In the genomic region with DNA sequence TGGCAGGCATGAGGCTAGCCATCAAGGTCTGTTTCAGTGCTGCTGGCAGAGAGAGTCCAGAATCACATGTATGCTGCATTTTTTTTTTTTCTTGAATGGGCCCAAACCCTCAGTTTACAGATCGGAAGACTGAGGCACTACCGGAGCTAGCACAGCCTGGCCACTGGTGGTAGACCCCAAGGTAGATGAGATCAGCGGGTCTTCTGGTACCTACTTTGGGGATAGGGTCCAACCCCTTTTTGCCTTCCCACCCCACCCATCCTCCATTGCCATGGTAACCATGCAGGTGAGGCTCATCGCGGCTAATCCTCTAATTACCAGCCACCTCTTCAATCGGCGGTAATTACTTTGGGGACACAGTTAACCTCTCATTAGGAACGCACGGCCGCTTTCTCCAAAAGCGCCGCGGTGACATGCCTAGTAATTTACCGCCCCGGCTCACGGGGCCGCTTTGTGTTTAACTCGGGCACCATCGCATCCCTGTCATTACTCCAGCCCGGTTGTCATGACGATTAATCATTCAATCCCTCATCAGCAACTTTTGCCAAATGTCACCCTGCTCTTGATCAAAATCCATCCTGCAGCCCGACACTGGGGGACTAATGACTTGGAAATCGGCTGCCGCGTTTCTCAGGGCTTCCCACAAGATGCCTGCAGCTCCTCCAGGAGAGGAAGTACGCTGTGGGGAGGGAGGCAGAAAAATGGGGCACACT, we compare ENCODE assay signal across 9 mouse cellular contexts. TPM values are rescaled to one million over a fixed set of nuclear protein-coding genes. Genes with fewer than 3 reads are reported as not detected.
DNase-seq lines count a peak whose midpoint lies in the region; ATAC-seq and TF ChIP-seq lines count a peak whose summit lies in the region.
"Had no signal": no experiment of that assay in that cellular context is flagged by ENCODE, and none has a peak within 500 bp of the region (broad histone marks: within the 10 kb centered on the region; RNA-seq: fewer than 3 reads in every experiment).

No protein-coding gene starts in this region.

- TF ChIP-seq POLR2A in ES-Bruce4 (IDR thresholded peaks at IDR 0.05; ENCODE audit: insufficient read depth, low read length), result no peak

- no peak for DNase-seq in heart, adult 11 months
- DNase-seq in forebrain, postnatal 0 days, result peak; percentile 73
- peak; percentile 93 for DNase-seq in midbrain, embryonic 11.5 days (ENCODE audit: low spot score, missing footprints)
- DNase-seq in thymus, postnatal 0 days (ENCODE audit: low spot score), result no peak
- no peak for DNase-seq in urinary bladder, adult 2 months (ENCODE audit: low spot score)
- DNase-seq in thymus, adult 18-20 months, result no peak
- DNase-seq: cerebellum, adult 18-20 months had no signal

- no peak overlapping the region for H3K9ac ChIP-seq in heart, embryonic 12.5 days
- H3K9ac ChIP-seq in ES-Bruce4 (ENCODE audit: low read depth, poor library complexity, severe bottlenecking), result no peak overlapping the region
- peak overlapping the region; percentile 18; the same call in 1 of the 2 replicates for H3K9ac ChIP-seq in forebrain, postnatal 0 days
- peak overlapping the region; percentile 27; the same call in 1 of the 2 replicates for H3K9ac ChIP-seq in midbrain, embryonic 11.5 days (ENCODE audit: low read length)

- no peak for ATAC-seq in heart, embryonic 12.5 days (ENCODE audit: insufficient number of reproducible peaks, low FRiP score)
- peak; percentile 74 for ATAC-seq in forebrain, postnatal 0 days
- peak; percentile 51 for ATAC-seq in midbrain, embryonic 11.5 days (ENCODE audit: low FRiP score)

- H3K4me2 ChIP-seq in heart, embryonic 12.5 days, result peak overlapping the region; percentile 47
- peak overlapping the region; percentile 37 for H3K4me2 ChIP-seq in forebrain, postnatal 0 days (ENCODE audit: low read depth)
- H3K4me2 ChIP-seq in midbrain, embryonic 11.5 days, result peak overlapping the region; percentile 26

- H3K27ac ChIP-seq in heart, embryonic 12.5 days (ENCODE audit: poor library complexity, severe bottlenecking), result no peak overlapping the region
- H3K27ac ChIP-seq in ES-Bruce4 (ENCODE audit: insufficient read depth, low read length), result no peak overlapping the region
- H3K27ac ChIP-seq in forebrain, postnatal 0 days (ENCODE audit: low read depth, low read length), result no peak overlapping the region
- no peak overlapping the region; the same call in 1 of the 2 replicates for H3K27ac ChIP-seq in midbrain, embryonic 11.5 days (ENCODE audit: low read depth, low read length)

- H3K36me3 ChIP-seq in heart, embryonic 12.5 days, result no peaks in the 10 kb centered on the region
- no peaks in the 10 kb centered on the region for H3K36me3 ChIP-seq in ES-Bruce4 (ENCODE audit: control insufficient read depth, insufficient read depth, low read length, poor library complexity, severe bottlenecking)
- H3K36me3 ChIP-seq in forebrain, postnatal 0 days (ENCODE audit: insufficient read depth), result no peaks in the 10 kb centered on the region
- no peaks in the 10 kb centered on the region for H3K36me3 ChIP-seq in midbrain, embryonic 11.5 days (ENCODE audit: control insufficient read depth, insufficient read depth, low read length)

- peak overlapping the region; percentile 9; the same call in 1 of the 2 replicates for H3K4me3 ChIP-seq in heart, embryonic 12.5 days
- H3K4me3 ChIP-seq in ES-Bruce4 (ENCODE audit: low read depth, low read length), result peak overlapping the region; percentile 1; the same call in 1 of the 2 replicates
- H3K4me3 ChIP-seq in forebrain, postnatal 0 days (ENCODE audit: low read depth, low read length), result 0 out of 2 replicates have a peak overlapping the region, but pooled peaks have one; percentile 9
- peak overlapping the region; percentile 1; the same call in 1 of the 2 replicates for H3K4me3 ChIP-seq in midbrain, embryonic 11.5 days (ENCODE audit: low read depth, low read length)

- peaks cover 34% of the 10 kb centered on the region for H3K27me3 ChIP-seq in heart, embryonic 12.5 days (replicated peaks)
- no peaks in the 10 kb centered on the region for H3K27me3 ChIP-seq in ES-Bruce4 (ENCODE audit: control insufficient read depth, insufficient read depth, low read length, poor library complexity, severe bottlenecking)
- H3K27me3 ChIP-seq in forebrain, postnatal 0 days (ENCODE audit: insufficient read depth, low read length), result peaks cover 9% of the 10 kb centered on the region; the same call in 1 of the 2 replicates
- H3K27me3 ChIP-seq in midbrain, embryonic 11.5 days (ENCODE audit: control insufficient read depth, insufficient read depth, low read length), result peaks cover 4% of the 10 kb centered on the region; the same call in 1 of the 2 replicates

- H3K4me1 ChIP-seq in heart, embryonic 12.5 days (replicated peaks), result peaks cover 27% of the 10 kb centered on the region
- peaks cover 10% of the 10 kb centered on the region for H3K4me1 ChIP-seq in ES-Bruce4 (ENCODE audit: control insufficient read depth, insufficient read depth, low read length)
- H3K4me1 ChIP-seq in forebrain, postnatal 0 days (ENCODE audit: insufficient read depth), result peaks cover 3% of the 10 kb centered on the region
- H3K4me1 ChIP-seq in midbrain, embryonic 11.5 days (ENCODE audit: control insufficient read depth, insufficient read depth, low read length), result peaks cover 13% of the 10 kb centered on the region

- TF ChIP-seq CTCF in ES-Bruce4 (IDR thresholded peaks at IDR 0.05; ENCODE audit: low read depth, low read length), result no peak
- no peak for TF ChIP-seq CTCF in forebrain, postnatal 0 days (IDR thresholded peaks at IDR 0.05; ENCODE audit: low read depth)

- peaks cover 1% of the 10 kb centered on the region for H3K9me3 ChIP-seq in heart, embryonic 12.5 days (replicated peaks)
- no peaks in the 10 kb centered on the region for H3K9me3 ChIP-seq in ES-Bruce4 (replicated peaks; ENCODE audit: control insufficient read depth, insufficient read depth, low read length, poor library complexity, severe bottlenecking)
- no peaks in the 10 kb centered on the region for H3K9me3 ChIP-seq in forebrain, postnatal 0 days (ENCODE audit: low read length)
- H3K9me3 ChIP-seq in midbrain, embryonic 11.5 days (ENCODE audit: control insufficient read depth, low read length), result peaks cover under 1% of the 10 kb centered on the region; the same call in 1 of the 2 replicates

- WGBS in heart, embryonic 12.5 days, result 10% methylated on average over 26 of the region's 26 CpGs
- WGBS in forebrain, postnatal 0 days, result 4% methylated on average over 26 of the region's 26 CpGs
- 7% methylated on average over 26 of the region's 26 CpGs for WGBS in midbrain, embryonic 11.5 days

- TF ChIP-seq EP300 in ES-Bruce4 (IDR thresholded peaks at IDR 0.05; ENCODE audit: insufficient read depth, low read depth, low read length), result no peak

RNA-seq across cellular contexts. Expression of a gene that starts 30.4 kb away (rescaled TPM):
- polyA plus RNA-seq in heart, embryonic 12.5 days (2016; fragmentation: Nextera tagmentation; extraction: Ambion mirVana), result 0.63 and 1.1 TPM in 2 replicates
- polyA plus RNA-seq in ES-Bruce4 (2011; ENCODE audit: insufficient read depth, insufficient read length, low read depth, missing spikeins), result 3.4 and 5.3 TPM in 2 replicates
- 6.2 and 8.2 TPM in 2 replicates for total RNA-seq in forebrain, postnatal 0 days (2014; rRNA removed)
- 2.9 and 3.4 TPM in 2 replicates for polyA plus RNA-seq in forebrain, postnatal 0 days (2015; fragmentation: Nextera tagmentation; extraction: Ambion mirVana)
- 5.8 and 6.7 TPM in 2 replicates for polyA plus RNA-seq in midbrain, embryonic 11.5 days (2014; fragmentation: Nextera tagmentation; extraction: Ambion mirVana)
- polyA plus RNA-seq in thymus, postnatal 0 days (2015; fragmentation: Nextera tagmentation; extraction: Ambion mirVana), result 1.6 and 2.3 TPM in 2 replicates
- polyA plus RNA-seq in urinary bladder, adult 2 months (2012; rRNA removed), result 0.17 and 0.29 TPM in 2 replicates

Comparison
In these comparisons a context has a peak if more than half of its experiments do, and no peak if none do; other contexts are left out.
1. H3K9ac ChIP-seq: peak in forebrain, postnatal 0 days (single experiment) and midbrain, embryonic 11.5 days (single experiment); none in heart, embryonic 12.5 days (single experiment) and ES-Bruce4 (single experiment).
2. DNase-seq: peak in forebrain, postnatal 0 days (single experiment) and midbrain, embryonic 11.5 days (single experiment); none in heart, adult 11 months (single experiment), thymus, postnatal 0 days (single experiment), urinary bladder, adult 2 months (single experiment) and thymus, adult 18-20 months (0 of 2).
3. Peak in every context shown above with its lines, with median percentiles within 50 percentile points of each other: H3K4me2 ChIP-seq and H3K4me3 ChIP-seq.